In the genomic region with DNA sequence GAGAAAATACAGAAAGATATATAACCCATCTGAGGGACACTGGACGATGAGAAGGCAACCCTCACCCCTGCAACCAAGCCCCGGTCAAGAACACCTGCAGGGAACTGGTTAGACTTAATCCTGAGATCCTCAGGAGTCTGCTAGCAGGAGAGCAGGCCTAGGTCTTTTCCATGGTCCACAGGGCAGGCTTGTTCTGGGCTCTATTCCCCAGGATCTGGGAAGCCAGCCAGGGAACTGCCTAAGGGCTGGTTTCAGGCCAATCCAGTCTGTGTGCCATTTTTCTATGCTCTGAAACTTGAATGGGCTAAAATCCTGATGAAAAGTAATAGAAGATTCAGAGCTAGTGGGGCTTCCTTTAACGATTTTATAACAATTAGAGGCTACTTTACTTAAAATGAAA, we compare ENCODE assay signal across 9 mouse cellular contexts.
DNase-seq lines count a peak whose midpoint lies in the region; ATAC-seq and TF ChIP-seq lines count a peak whose summit lies in the region.
"Had no signal": no experiment of that assay in that cellular context is flagged by ENCODE, and none has a peak within 500 bp of the region (broad histone marks: within the 10 kb centered on the region; RNA-seq: fewer than 3 reads in every experiment).

No protein-coding gene starts in this region.

- no peak overlapping the region for H3K4me2 ChIP-seq in midbrain, embryonic 16.5 days (ENCODE audit: low read length)

- H3K36me3 ChIP-seq in heart, adult 2 months (ENCODE audit: control insufficient read depth, insufficient read depth, low read length), result no peaks in the 10 kb centered on the region
- no peaks in the 10 kb centered on the region for H3K36me3 ChIP-seq in heart, embryonic 10.5 days
- H3K36me3 ChIP-seq in midbrain, embryonic 16.5 days (ENCODE audit: control insufficient read depth, insufficient read depth, low read length), result no peaks in the 10 kb centered on the region

- H3K9ac ChIP-seq in heart, adult 2 months (ENCODE audit: low read depth, low read length), result no peak overlapping the region
- H3K9ac ChIP-seq in midbrain, embryonic 16.5 days (ENCODE audit: low read depth, low read length), result no peak overlapping the region

- TF ChIP-seq POLR2A in heart, adult 2 months (IDR thresholded peaks at IDR 0.05; ENCODE audit: insufficient read depth, low read depth, low read length), result no peak

- no peak for TF ChIP-seq EP300 in heart, adult 2 months (IDR thresholded peaks at IDR 0.05; ENCODE audit: insufficient read depth, low read depth, low read length)

- peak; percentile 60; the same call in 1 of the 2 replicates for ATAC-seq in midbrain, embryonic 16.5 days
- no peak for ATAC-seq in megakaryocyte-erythroid progenitor cell, adult 5-6 weeks (replicated peaks; ENCODE audit: low FRiP score, low TSS enrichment, poor library complexity, severe bottlenecking)
- no peak for ATAC-seq in CD4-positive, CD25-positive, alpha-beta regulatory T cell, adult 4 months

- H3K79me2 ChIP-seq in heart, adult 2 months (replicated peaks; ENCODE audit: control insufficient read depth, insufficient read depth, low read length), result no peaks in the 10 kb centered on the region

- no peaks in the 10 kb centered on the region for H3K9me3 ChIP-seq in heart, embryonic 10.5 days
- H3K9me3 ChIP-seq in midbrain, embryonic 16.5 days (replicated peaks; ENCODE audit: control insufficient read depth, low read length, poor library complexity, severe bottlenecking), result no peaks in the 10 kb centered on the region

- H3K4me1 ChIP-seq in heart, adult 2 months (ENCODE audit: control insufficient read depth, insufficient read depth, low read length), result no peaks in the 10 kb centered on the region
- H3K4me1 ChIP-seq in heart, embryonic 10.5 days, result no peaks in the 10 kb centered on the region
- peaks cover 16% of the 10 kb centered on the region for H3K4me1 ChIP-seq in midbrain, embryonic 16.5 days (ENCODE audit: control insufficient read depth, insufficient read depth, low read length)

- peak; percentile 44 to 54 for DNase-seq in heart, adult 2 months
- no peak for DNase-seq in heart, embryonic 10.5 days (ENCODE audit: low spot score)
- peak; percentile 69 to 78 for DNase-seq in adrenal gland, postnatal 36 days
- peak; percentile 16 for DNase-seq in gastrocnemius, adult 18-20 months (ENCODE audit: low spot score)
- peak; percentile 41 to 82 for DNase-seq in layer of hippocampus, adult 18-20 months (ENCODE audit: low spot score in 2 of 2)

- intact Hi-C loops in heart, adult 2 months (cut with DNase I), result no loop called here

- H3K27ac ChIP-seq in heart, adult 2 months, result no peak overlapping the region
- H3K27ac ChIP-seq in heart, embryonic 10.5 days, result no peak overlapping the region
- H3K27ac ChIP-seq in midbrain, embryonic 16.5 days (ENCODE audit: low read length), result peak overlapping the region; percentile 51

- no peaks in the 10 kb centered on the region for H3K27me3 ChIP-seq in heart, adult 2 months (ENCODE audit: control insufficient read depth, insufficient read depth, low read length)
- H3K27me3 ChIP-seq in heart, embryonic 10.5 days (ENCODE audit: insufficient read depth, poor library complexity, severe bottlenecking), result no peaks in the 10 kb centered on the region
- H3K27me3 ChIP-seq in midbrain, embryonic 16.5 days (ENCODE audit: control insufficient read depth, insufficient read depth, low read depth, low read length), result no peaks in the 10 kb centered on the region
- H3K27me3 ChIP-seq: CH12.LX had no signal

- no peak overlapping the region for H3K4me3 ChIP-seq in heart, adult 2 months
- no peak overlapping the region for H3K4me3 ChIP-seq in heart, embryonic 10.5 days
- no peak overlapping the region for H3K4me3 ChIP-seq in midbrain, embryonic 16.5 days (ENCODE audit: low read depth, low read length)

- 61% methylated on average over 3 of the region's 3 CpGs for WGBS in heart, adult 2 months
- 72% methylated on average over 3 of the region's 3 CpGs for WGBS in heart, embryonic 10.5 days
- 42% methylated on average over 3 of the region's 3 CpGs for WGBS in midbrain, embryonic 16.5 days

- no peak for TF ChIP-seq CTCF in heart, adult 2 months (IDR thresholded peaks at IDR 0.05)
